Mouse (Mus musculus) T-cell, adult 2 months (primary cell): Measurements from ENCODE around the gene Panx1.
A peak's percentile ranks its signal among the peaks of the same experiment; 100 is the strongest.

Experiments
- DNase-seq: peaks from one replicate; pipeline ENCODE4 v3.0.0; 2022; ENCODE audit warnings: low spot score

Gene Panx1

DNA sequence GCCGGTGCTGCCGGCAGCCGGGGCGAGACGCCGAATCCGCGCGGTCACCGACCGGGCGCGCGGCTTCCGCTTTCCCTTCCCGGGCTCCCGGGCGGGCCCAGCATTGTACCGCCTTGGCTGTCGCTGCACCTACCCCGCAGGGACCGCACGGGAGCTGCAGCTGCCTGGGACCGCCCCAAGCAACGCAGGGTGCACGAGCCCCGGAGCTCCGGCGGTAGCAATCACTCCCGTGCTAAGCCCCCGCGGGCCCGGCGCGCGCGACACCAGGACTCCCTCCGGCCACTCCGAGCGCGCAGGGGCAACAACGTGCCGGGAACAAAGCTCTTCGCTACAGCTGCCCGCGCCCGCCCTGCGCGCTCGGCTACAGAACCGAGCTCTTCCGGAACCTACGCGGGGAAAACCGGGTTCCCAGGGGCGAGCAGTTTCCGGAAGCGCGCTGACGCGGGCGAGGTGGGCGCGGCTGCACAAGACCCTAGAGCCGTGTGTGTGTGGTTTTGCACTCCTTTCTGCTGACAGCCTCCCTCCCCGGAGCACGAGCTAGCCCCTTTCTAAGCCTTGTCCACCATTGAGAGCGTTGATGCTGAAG is at the start of gene Panx1:
Gene Panx1, minus strand, starts transcription at position 395 of the 586 bp plus-strand sequence.
- peak; percentile 89 for DNase-seq

- DNase-seq: no peak
These were observed 23.5 kb upstream of the Panx1 start for GRCm38 (mm10) chr9:15068686-15069295.

DNA sequence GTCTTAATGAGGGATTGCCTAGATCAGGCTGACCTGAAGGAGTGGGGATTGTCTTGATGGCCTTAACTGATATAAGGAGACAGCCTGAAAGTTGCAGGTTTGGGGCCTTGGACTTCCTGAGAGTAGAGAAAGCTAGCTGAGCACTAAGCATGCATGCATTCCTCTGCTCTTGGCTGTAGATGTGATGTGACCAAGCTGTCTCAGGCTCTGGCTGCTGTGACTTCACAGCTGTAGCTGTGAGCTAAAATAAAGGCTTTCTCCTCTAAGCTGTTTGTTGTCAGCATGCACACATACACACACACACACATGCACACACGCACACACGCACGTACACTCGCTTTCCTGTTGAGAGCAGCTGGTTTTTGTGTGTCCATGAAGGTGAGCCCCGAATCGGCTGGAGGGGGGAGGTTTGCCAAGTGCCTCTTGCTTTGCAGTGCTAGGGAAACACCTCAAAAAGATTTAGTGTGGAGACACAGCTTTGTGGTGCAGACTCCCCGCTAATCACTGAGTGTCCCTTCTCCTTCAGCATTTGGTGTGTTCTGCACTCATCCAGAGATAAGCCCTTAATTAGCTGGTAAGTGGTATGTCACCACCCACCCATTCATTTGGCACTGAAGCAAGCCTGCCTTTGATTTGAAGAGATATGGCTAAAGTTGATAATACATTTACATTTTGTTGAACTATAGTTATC is 22.9 kb upstream of the Panx1 start:
- no peak for DNase-seq

- DNase-seq: no peak
These were observed 18.9 kb upstream of the Panx1 start for GRCm38 (mm10) chr9:15064176-15064575.

DNA sequence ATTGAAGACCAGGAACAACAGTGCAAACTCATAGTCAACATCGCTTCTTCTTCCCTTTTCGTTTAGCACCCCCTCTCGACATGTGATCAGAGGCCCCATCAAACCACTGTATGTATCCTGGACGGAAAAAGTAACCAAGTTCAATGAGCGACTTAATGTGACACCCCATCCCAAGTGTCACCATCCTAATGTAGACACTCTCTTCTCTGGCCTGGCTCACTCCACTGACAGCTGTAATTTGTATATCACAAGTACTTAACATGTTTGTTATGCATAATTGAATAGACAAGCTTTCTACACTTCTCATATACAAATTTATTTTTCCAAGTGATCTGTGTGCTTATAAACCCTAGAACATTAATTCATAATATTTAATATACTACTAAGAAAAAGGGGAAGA is 15.6 kb upstream of the Panx1 start:
- DNase-seq: no peak

GRCm38 (mm10) chr9:15060026-15060425 is 14.7 kb upstream of the Panx1 start:
- peak; percentile 53 for DNase-seq

GRCm38 (mm10) chr9:15045740-15046139 is 462 bp upstream of the Panx1 start:
- DNase-seq: no peak

DNA sequence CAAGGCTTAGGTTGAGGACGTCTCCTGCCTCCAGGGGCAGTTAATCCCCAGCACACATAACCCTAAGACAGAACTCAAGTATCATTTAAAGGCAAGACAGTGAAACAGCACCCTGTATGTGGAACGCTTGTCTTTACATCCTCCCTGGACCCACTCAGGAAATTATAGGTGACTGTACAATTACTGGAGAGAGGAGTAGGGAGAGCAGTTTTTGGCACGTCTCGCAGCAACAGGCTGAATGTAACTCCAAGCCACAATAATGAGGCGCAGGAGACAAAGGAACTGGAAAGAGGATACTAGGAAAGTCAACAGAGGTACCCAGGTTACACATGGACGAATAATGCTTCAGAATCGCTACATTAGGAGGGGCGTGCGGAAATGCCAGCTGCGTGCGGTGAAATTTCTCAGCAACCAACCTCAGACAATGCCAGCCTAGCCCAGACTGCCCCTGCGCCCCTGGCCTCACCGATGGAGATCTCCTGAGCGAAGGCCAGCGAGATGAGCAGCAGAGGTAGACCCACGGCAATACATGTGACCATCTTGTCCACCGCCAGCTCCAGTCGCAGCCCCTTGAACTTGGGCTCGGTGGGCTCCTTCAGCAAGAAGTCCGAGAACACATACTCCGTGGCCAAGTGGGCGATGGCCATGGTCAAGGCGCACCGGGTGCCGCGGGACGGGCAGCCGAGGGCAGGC is 741 bp downstream of the Panx1 start:
- DNase-seq: no peak

DNA sequence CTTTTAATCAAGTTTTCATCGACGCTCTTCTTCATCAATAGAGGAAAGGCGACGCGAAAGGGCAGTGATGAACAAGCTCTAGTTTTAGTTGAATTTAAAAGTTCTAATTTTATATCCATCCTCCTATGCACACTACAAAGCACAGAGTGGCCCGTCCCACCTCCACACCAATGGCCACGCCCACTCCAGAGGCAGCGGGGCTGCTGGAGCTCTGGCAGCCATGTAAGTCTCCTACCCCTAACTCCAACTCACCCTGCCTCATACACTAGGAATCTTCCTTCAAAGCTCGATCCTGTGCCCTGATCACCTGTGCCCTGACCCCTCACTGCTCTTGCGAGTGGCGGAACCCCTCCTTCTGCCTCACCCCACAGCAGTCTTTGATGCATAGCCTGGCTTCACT is 3.7 kb downstream of the Panx1 start:
- no peak for DNase-seq

- no peak for DNase-seq
These were observed 5.4 kb downstream of the Panx1 start for GRCm38 (mm10) chr9:15039848-15040247.

DNA sequence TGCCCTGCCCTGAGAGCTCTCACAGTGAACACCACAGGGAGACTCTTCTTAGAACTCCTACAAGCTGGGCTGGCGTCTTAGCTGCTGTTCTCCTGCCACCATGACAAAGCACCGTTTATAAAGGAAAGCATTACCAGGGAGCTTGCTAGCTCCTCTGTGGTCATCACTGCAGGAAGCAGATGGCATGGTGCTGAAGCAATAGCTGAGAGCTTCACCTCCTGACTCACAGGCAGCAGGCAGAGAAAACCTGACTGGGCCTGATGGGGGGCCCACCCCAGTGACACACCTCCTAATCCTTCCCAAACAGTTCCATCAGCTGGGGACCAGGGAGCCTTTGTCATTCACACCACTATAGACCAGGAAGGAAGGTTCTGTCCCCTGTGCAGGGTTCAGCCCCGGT is 7.6 kb downstream of the Panx1 start:
- DNase-seq: no peak

- no peak for DNase-seq
These were observed 8.0 kb downstream of the Panx1 start for GRCm38 (mm10) chr9:15037237-15037636.

DNA sequence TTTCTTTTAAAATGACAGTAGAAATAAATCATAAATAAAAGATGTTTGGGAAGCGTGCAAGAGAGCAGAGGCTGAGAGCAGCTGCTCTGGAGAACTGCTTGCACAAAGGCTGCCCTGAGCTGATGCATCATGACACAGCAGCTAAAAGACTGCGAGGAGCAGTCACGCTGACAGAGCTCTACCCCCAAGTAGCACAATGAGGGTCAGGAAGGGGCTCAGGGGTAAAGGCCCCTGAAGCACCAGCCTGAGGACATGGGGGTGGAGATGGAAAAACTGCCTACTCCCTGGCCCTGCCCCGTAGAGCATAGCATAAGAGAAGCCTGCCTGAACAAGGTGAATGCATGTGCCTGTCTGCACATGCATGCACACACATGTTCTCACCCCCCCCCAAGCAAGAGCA is 8.5 kb downstream of the Panx1 start:
- no peak for DNase-seq

DNA sequence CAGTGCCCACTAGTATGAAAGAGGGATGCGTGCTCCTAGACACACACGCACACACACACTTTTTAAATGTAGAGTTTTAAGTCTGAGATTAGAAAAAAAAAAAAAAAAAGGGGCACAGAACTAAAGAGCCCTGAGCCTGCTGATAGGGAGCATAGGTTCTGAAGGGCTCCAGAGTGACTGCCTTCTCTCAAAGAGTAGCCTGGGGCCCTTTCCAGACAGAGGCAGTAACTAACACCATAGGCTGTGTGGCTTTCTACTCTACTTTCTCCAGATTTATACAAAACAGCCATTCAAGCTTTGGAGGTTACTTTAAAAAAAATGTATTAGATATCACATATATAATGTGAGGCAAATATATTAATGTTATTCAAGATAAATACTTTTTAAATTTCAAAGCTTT is 8.9 kb downstream of the Panx1 start:
- DNase-seq: no peak

DNA sequence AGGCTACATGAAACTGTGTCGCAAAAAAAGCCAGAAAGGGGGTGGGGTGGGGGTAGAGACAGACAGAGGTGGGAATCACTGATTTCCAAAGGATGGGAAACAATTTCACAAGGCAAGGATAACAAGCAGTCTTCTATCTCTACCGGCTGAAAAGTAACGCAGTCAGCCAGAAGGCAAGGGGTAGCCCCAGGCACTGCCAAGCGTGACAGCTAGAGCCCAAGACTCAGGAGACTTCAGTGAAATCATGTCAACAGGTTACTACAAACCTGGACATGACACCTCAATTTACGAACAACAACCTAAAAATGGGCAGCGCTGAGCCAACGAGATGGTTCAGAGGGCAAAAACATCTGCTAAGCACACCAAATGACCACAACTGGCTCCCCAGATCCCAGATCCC is 9.3 kb downstream of the Panx1 start:
- no peak for DNase-seq

DNA sequence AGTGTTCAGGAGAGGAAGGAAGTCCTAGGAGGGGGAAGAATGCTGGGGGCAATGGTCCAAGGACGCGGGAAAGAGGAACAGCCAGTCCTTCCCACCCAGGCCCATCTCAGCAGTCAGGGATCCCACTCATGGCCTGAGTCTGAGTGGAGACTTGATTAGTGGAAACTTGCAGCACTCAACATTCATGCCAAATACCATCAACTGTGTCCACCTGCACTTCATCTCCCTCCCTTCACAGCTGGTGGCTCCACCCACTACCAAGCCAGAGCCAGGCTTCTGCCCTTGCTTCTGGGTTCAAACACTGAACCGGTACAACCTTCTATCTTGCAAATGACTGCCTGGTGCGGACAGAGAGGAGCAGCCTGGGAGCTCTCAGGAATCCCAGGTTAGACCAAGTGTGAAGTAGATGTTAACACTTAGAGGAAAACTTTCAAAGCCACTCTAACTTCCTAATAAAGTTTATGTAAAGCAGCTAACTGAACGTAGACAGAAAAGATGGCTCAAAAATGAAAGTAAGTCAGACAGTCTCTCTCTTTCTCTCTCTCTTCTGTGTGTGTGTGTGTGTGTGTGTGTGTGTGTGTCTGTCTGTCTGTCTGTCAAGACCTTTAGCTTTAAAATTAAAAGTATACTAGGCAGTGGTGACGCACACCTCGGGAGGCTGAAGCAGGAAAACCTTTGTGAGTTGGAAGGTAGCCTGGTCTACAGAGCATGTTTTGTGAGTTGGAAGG is 10.6 kb downstream of the Panx1 start:
- DNase-seq: peak; percentile 62

- DNase-seq: peak; percentile 51
These were observed 11.6 kb downstream of the Panx1 start for GRCm38 (mm10) chr9:15033568-15034160.

DNA sequence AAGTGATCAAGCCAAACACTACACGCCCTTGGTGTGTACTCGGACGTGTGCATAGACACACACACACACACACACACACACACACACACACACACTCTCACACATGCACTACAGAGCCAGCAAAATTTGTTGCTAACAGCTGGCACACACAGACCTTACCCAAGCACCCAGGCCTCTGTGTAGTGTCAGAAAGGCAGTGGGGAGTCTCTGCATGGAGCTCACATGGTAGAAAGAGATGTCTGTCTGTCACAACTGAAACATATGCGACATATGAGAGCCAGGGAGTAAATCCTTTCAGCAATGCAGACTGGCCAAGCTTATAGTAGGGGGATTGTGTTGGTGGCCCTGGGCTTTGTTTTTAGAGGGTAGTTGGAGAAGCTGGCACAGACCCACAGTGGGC is 12.5 kb downstream of the Panx1 start:
- DNase-seq: no peak

DNA sequence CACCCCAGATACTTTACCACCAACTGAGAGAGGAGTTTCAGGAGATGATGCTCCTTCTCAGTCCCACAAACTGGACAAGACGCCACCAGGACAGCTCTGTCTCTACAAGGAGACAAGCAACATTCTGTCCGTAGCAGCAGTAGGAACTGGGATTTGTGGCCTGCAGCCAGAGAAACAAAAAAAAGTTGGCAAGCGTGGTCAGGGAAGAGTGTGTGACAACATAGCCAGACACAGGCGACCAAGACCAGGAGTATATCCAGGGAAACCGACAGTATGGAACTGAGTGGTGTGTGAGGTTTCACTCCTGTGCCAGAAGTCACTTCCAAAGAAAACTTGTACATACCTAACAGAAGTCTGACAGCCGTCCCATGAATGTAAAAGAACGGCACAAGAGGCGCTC is 14.5 kb downstream of the Panx1 start:
- DNase-seq: no peak

DNA sequence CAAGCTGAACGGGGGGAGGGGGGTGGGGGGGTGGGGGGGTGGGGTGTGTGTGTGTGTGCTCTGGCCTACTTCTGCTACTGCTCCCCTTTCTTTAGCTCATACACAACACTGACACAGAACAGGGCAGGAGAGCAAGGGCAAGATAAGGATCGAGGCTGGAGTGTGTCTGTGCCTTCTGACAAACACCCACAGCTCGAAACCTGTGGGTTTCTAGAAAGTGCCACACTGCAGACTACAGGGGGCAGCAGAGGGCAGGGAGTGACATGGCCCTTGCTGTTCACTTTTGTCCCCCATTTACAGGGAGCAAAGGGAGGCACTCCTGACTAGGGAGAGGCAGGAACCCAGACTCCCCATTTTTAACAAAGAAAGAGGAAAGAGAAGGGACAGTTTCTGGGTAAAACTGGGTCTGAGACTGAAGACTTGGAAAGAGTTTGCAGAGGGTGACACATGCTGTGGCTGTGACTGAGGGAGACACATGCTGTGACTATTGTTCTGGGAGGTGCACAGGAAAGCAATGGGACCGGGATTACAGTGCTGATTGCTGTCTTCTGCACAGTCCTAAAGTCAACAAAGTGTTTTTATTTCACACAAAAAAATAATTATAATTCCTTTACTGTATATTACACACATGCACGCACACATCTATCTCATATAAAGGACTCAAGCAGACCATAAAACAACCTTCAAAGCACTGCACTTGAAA is 16.1 kb downstream of the Panx1 start:
- DNase-seq: peak; percentile 52

DNA sequence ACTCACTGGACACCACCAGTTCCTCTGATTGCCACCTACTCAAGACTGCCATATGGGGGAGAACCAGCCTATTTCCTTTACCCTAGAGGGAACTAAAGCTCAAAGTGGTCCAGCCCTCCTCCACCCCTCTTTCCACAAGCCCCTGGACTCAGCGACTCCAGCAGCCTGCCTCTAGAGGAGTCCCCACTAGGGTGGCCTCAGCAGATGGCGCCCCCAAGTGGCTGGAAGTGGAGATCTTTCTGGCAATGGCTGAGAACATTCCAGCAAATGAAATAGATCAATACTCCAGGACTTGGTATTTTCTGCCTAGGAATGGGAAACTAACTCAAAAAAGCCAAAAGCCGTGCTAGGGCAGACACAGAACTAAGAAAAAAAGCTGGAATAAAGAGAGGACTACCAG is 17.6 kb downstream of the Panx1 start:
- DNase-seq: peak; percentile 46
